Mouse (Mus musculus) hindbrain, embryonic 10.5 days (tissue): Measurements from ENCODE around the gene Ggnbp2. TPM values are rescaled to one million over a fixed set of nuclear protein-coding genes. Genes with fewer than 3 reads are reported as not detected.

Experiments
- DNase-seq: peaks from one replicate; pipeline ENCODE4 v3.0.0-alpha.2; 2017; ENCODE audit warnings: low spot score
- H3K27ac ChIP-seq: fragments of 300-500 bp; sonication (generic); 2 replicates; pipeline ENCODE4 v1.5.1; 2016; ENCODE audit warnings: mild to moderate bottlenecking, moderate library complexity
- H3K27me3 ChIP-seq: fragments of 300-500 bp; sonication (generic); 2 replicates; pipeline ENCODE4 v1.6.1; 2016; ENCODE audit warnings: mild to moderate bottlenecking; ENCODE audit not compliant: poor library complexity, insufficient read depth, severe bottlenecking
- H3K36me3 ChIP-seq: fragments of 300-500 bp; sonication (generic); 2 replicates; pipeline ENCODE4 v1.6.1; 2016; ENCODE audit warnings: mild to moderate bottlenecking, moderate library complexity
- H3K4me1 ChIP-seq: fragments of 300-500 bp; sonication (generic); replicated peaks from 2 replicates; pipeline ENCODE4 v1.6.1; 2016; ENCODE audit warnings: mild to moderate bottlenecking
- H3K4me3 ChIP-seq: fragments of 300-500 bp; sonication (generic); 2 replicates; pipeline ENCODE4 v1.5.1; 2016; ENCODE audit warnings: mild to moderate bottlenecking, moderate library complexity
- H3K9me3 ChIP-seq: fragments of 300-500 bp; sonication (generic); 2 replicates; pipeline ENCODE4 v1.6.1; 2016; ENCODE audit warnings: mild to moderate bottlenecking, moderate library complexity
- WGBS: fragments of 180-500 bp; shearing (Covaris S2); methylation state at CpG from one replicate; pipeline ENCODE4 v1.1.7; 2016; 5-methylcytosine and 5-hydroxymethylcytosine counted together
- polyA plus RNA-seq: library from polyadenylated mRNA; unstranded; fragments of >200 nt; fragmentation: Nextera tagmentation; extraction: Ambion mirVana; gene quantifications from 2 replicates; pipeline ENCODE4 v1.2.1, GENCODE M21; 2016

Ggnbp2 gene
- polyA plus RNA-seq, 1 experiment from 2014 or later: 53.4 TPM

GRCm38 (mm10) chr11:84804373-84804772 is 66.2 kb downstream of the Ggnbp2 start:
- Histone ChIP-seq H3K4me1 (0 out of 2 replicates have a peak, but pooled peaks cover 3% of the 10 kb centered on the region), H3K36me3 (no peaks in the 10 kb centered on the region), H3K27ac (no peak overlapping the region), H3K4me3 (no peak overlapping the region), H3K27me3 (0 out of 2 replicates have a peak, but pooled peaks cover 7% of the 10 kb centered on the region), H3K9me3 (no peaks in the 10 kb centered on the region)
- DNase-seq: no peak
- 92% methylated on average over 4 of the region's 4 CpGs for WGBS

- Histone ChIP-seq H3K36me3 (no peaks in the 10 kb centered on the region), H3K27me3 (peaks cover 35% of the 10 kb centered on the region), H3K4me3 (no peak overlapping the region), H3K4me1 (peaks cover 23% of the 10 kb centered on the region), H3K9me3 (0 out of 2 replicates have a peak, but pooled peaks cover 5% of the 10 kb centered on the region), H3K27ac (no peak overlapping the region)
- DNase-seq: peak; percentile 87
- 21% methylated on average over 21 of the region's 21 CpGs for WGBS
Measured at GRCm38 (mm10) chr11:84797627-84798353, 72.8 kb downstream of the Ggnbp2 start.

- peak; percentile 33 for DNase-seq
- H3K36me3 ChIP-seq: no peaks in the 10 kb centered on the region
- 0 out of 2 replicates have a peak, but pooled peaks cover 5% of the 10 kb centered on the region for H3K9me3 ChIP-seq
- WGBS: 43% methylated on average over 10 of the region's 10 CpGs
- H3K27ac ChIP-seq: no peak overlapping the region
- H3K27me3 ChIP-seq: peaks cover 42% of the 10 kb centered on the region
- H3K4me3 ChIP-seq: no peak overlapping the region
- H3K4me1 ChIP-seq: peaks cover 23% of the 10 kb centered on the region
Measured at GRCm38 (mm10) chr11:84797026-84797425, 73.6 kb downstream of the Ggnbp2 start.

- H3K4me1 ChIP-seq: peaks cover 33% of the 10 kb centered on the region
- H3K9me3 ChIP-seq: 0 out of 2 replicates have a peak, but pooled peaks cover 5% of the 10 kb centered on the region
- 14% methylated on average over 17 of the region's 17 CpGs for WGBS
- no peaks in the 10 kb centered on the region for H3K36me3 ChIP-seq
- H3K27ac ChIP-seq: peak overlapping the region; percentile 51; the same call in 1 of the 2 replicates
- H3K27me3 ChIP-seq: peaks cover 38% of the 10 kb centered on the region
- H3K4me3 ChIP-seq: 0 out of 2 replicates have a peak overlapping the region, but pooled peaks have one; percentile 3
- DNase-seq: peak; percentile 87
Measured at GRCm38 (mm10) chr11:84794496-84795113, 76.0 kb downstream of the Ggnbp2 start.

- Histone ChIP-seq H3K36me3 (no peaks in the 10 kb centered on the region), H3K27me3 (peaks cover 41% of the 10 kb centered on the region)
Measured at GRCm38 (mm10) chr11:84793545-84793944, 77.1 kb downstream of the Ggnbp2 start.

GRCm38 (mm10) chr11:84790383-84790782 is 80.2 kb downstream of the Ggnbp2 start:
- H3K27me3 ChIP-seq: peaks cover 21% of the 10 kb centered on the region
- H3K4me1 ChIP-seq: peaks cover 35% of the 10 kb centered on the region
- H3K27ac ChIP-seq: 0 out of 2 replicates have a peak overlapping the region, but pooled peaks have one; percentile 50
- no peak for DNase-seq
- H3K4me3 ChIP-seq: no peak overlapping the region
- 62% methylated on average over 6 of the region's 6 CpGs for WGBS
- H3K36me3 ChIP-seq: no peaks in the 10 kb centered on the region
- H3K9me3 ChIP-seq: 0 out of 2 replicates have a peak, but pooled peaks cover 5% of the 10 kb centered on the region

More at GRCm38 (mm10) chr11:84793545-84793944, 77.1 kb downstream of the Ggnbp2 start:
- Histone ChIP-seq H3K4me3 (no peak overlapping the region), H3K4me1 (peaks cover 43% of the 10 kb centered on the region), H3K9me3 (0 out of 2 replicates have a peak, but pooled peaks cover 5% of the 10 kb centered on the region), H3K27ac (no peak overlapping the region)
- no peak for DNase-seq

Other genes starting within 250 kb of the Ggnbp2 start
- 12.2 and 13.9 TPM in 2 replicates for gene Mrm1, start 51.3 kb downstream of the Ggnbp2 start, polyA plus RNA-seq
- gene Dhrs11, start 41.8 kb downstream of the Ggnbp2 start, polyA plus RNA-seq: 13.1 and 15.1 TPM in 2 replicates
- gene Myo19, start 9.3 kb upstream of the Ggnbp2 start, polyA plus RNA-seq: 9.9 and 11.3 TPM in 2 replicates
- gene Pigw, start 9.5 kb upstream of the Ggnbp2 start, polyA plus RNA-seq: 2.6 and 2.7 TPM in 2 replicates
- gene Znhit3, start 45.5 kb upstream of the Ggnbp2 start, polyA plus RNA-seq: 87.0 and 93.5 TPM in 2 replicates
- gene Car4, start 87.0 kb upstream of the Ggnbp2 start, polyA plus RNA-seq: 6.0 and 10.0 TPM in 2 replicates